Mouse (Mus musculus) Patski (cell line): ENCODE results near the gene Ldha. TPM values are rescaled to one million over a fixed set of nuclear protein-coding genes. Genes with fewer than 3 reads are reported as not detected.
A peak's percentile ranks its signal among the peaks of the same experiment; 100 is the strongest.
"Not testable (repeated sequence)": the region's sequence is repeated elsewhere in the genome, so short reads cannot be mapped to it uniquely, and the experiment has no call there.

Experiments
- ATAC-seq: fragments of 100-300 bp; one replicate; pipeline ENCODE4 v1.8.0; 2021
- CTCF ChIA-PET: fragments of 350-600 bp; sonication (Branson Sonifier 250); formaldehyde crosslinking; loops from one replicate; lab custom pipeline; 2022; ENCODE audit warnings: inconsistent platforms; lab: Charles Lee
- POLR2A ChIA-PET: fragments of 350-600 bp; sonication (Branson Sonifier 250); formaldehyde crosslinking; loops from one replicate; lab custom pipeline; 2022; ENCODE audit warnings: antibody characterized with exemption, inconsistent platforms; lab: Charles Lee
- DNase-seq: peaks from one replicate; pipeline ENCODE4 v3.0.0-alpha.2; 2011; ENCODE audit warnings: low read depth, low spot score
- H3K27me3 ChIP-seq: fragments of 371-371 bp; one replicate; pipeline ENCODE4 v1.5.1; 2021
- CTCF ChIP-seq: fragments of 100-300 bp; IDR thresholded peaks from one replicate; pipeline ENCODE4 v1.5.1; 2021
- in situ Hi-C: fragments of 300-500 bp; cut with MboI; formaldehyde crosslinking; loops from 3 replicates; pipeline ENCODE4 v1.11.1; 2018; ENCODE audit warnings: low pct_unique_long_range_greater_than_20kb, mixed read lengths
- polyA plus RNA-seq: library from polyadenylated mRNA; unstranded; gene quantifications from one replicate; pipeline ENCODE4 v1.2.3, GENCODE M21; 2021

The Ldha gene
- polyA plus RNA-seq, 1 experiment from 2014 or later: 752 TPM

DNA sequence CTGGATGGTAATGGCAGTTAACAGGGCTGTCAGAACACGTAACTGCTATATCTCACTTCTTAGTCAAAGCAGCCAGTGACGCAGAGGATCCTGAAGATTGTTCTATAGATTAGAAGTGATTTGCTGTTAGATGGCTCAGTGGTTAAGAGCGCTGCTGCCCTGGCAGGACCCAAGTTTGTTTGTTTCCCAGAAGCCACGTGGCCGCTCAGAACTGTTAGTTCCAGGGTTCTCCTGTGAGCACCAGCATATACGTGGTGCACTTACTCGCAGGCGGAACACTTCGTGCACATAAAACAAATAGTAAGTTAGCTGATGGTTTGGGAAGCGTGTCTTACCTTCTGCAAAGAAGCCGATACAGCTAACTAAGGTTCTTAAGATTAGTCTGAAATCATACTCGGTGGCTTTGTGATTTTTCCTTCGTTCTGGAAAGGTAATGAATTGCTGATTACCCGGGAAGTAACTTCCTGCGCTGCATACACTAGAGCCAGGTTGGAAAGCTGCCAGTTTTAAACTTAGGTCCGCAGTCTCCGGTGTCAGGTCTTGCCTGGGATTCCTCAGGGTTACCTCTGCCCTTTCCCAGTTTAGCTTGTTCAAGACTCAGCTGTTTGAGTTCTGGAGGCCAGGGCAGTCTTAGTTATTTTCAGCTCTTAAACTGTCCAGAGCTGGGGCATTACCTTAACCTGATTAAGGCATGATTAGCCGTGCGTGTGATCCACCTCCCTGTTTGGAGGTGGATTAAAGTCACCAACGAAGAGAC, 14.1 kb upstream of the Ldha start:
- no peak for TF ChIP-seq CTCF
- ChIA-PET POLR2A (interaction anchor here (1.5 kb wide), 1 partner anchor 8 kb away, joined by 3 read pairs; no protein-coding TSS in a partner anchor), CTCF (interaction anchor here (0.7 to 1.7 kb wide), 4 partner anchors 11 to 58 kb away, joined by 3 to 5 read pairs (median 3); partner anchors contain the start of genes Gtf2h1 and Hps5)
- in situ Hi-C loops: no loop called here
- ATAC-seq (peak; percentile 69), DNase-seq (no peak)
- no peaks in the 10 kb centered on the region for H3K27me3 ChIP-seq

DNA sequence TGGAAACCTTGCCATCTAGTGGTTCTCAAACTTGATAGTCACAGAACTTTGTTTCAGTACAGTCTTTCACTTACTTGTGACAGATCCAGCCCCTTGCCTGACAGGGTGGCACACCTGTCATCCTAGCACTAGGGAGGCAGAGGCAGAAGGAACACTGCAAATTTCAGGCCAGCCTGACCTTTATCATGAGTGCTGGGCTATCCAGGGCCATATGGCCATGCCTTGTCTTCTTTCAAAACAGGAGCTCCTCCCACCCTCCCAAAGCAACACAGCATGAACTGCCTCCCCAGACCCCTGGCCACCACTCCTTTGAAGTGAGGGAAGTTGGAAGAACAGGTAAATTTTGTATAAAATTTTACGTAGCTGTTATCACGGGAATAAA, 13.5 kb upstream of the Ldha start:
- ATAC-seq (no peak), DNase-seq (no peak)
- TF ChIP-seq CTCF: no peak
- CTCF ChIA-PET: interaction anchor here (0.7 to 1.7 kb wide), 4 partner anchors 11 to 59 kb away, joined by 3 to 5 read pairs (median 3); partner anchors contain the start of genes Gtf2h1 and Hps5
- POLR2A ChIA-PET: no interaction called here
- no peaks in the 10 kb centered on the region for H3K27me3 ChIP-seq
- in situ Hi-C loops: no loop called here

DNA sequence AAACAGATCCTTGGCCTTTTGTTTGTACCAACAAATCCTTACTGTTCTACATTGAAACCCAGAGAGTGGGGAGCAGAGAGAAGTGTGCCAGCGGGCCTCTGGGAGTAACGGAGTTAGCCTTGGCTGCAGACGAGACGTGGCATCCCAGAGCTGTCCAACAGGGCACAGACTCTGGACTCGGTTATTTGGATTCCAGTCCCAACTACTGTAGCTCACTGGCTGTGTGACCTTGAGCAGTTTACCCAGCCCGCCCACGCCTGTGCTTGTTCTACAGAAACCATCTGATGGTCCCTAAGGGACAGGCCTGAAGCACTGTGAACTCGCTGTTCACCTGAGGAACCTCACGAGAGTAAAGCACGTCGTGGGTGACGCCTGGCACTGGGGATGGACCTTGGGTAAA, 11.4 kb upstream of the Ldha start:
- DNase-seq (no peak), ATAC-seq (no peak)
- in situ Hi-C loops: no loop called here
- no peak for TF ChIP-seq CTCF
- CTCF ChIA-PET: interaction anchor here (1.0 kb wide), 1 partner anchor 14 kb away, joined by 3 read pairs; no protein-coding TSS in a partner anchor
- POLR2A ChIA-PET: interaction anchor here (1.0 kb wide), 1 partner anchor 7 kb away, joined by 3 read pairs; no protein-coding TSS in a partner anchor
- no peaks in the 10 kb centered on the region for H3K27me3 ChIP-seq

DNA sequence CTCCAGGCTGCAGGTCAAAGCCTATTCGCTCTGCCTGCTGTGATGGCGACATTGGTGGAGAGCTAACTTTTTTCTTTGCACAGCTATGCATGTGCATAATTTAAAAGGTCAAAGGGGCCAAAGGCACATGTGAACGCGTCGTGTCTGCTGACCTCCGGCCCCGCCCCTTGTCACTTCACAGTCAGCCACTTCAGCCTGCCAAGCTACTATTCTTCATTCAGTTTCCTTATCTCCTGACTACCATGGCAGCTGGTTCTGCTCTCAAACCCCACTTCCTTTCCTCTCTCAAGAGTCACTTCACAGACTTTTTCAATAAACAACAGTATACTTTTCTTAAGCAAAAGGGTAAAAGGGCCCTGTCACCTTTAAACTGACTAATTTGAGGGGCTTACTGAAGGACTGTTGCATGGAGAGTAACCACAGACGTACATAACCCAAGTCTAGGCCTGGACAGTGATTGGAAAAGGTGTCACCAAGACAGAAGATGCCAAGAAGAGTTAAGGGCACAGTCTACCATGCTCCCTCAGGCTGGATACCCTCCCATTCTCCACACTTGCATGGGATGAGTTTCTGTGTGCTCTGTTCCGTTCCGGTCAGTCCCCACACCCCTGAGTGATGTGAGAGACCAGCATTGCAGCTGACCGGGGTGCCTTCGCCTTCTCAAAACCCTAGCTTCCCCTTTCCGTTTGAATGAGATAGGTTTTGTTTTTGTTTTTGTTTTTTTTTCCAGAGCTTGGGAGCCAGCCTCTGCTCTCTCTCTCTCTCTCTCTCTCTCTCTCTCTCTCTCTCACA, 10.3 kb upstream of the Ldha start:
- H3K27me3 ChIP-seq: no peaks in the 10 kb centered on the region
- no peak for ATAC-seq
- TF ChIP-seq CTCF: no peak
- no peak for DNase-seq
- in situ Hi-C loops: no loop called here
- ChIA-PET CTCF (interaction anchor here (0.7 to 1.4 kb wide), 4 partner anchors 10 to 55 kb away, joined by 3 to 4 read pairs (median 3); no protein-coding TSS in a partner anchor), POLR2A (interaction anchor here (1.0 kb wide), 1 partner anchor 9 kb away, joined by 3 read pairs; no protein-coding TSS in a partner anchor)

DNA sequence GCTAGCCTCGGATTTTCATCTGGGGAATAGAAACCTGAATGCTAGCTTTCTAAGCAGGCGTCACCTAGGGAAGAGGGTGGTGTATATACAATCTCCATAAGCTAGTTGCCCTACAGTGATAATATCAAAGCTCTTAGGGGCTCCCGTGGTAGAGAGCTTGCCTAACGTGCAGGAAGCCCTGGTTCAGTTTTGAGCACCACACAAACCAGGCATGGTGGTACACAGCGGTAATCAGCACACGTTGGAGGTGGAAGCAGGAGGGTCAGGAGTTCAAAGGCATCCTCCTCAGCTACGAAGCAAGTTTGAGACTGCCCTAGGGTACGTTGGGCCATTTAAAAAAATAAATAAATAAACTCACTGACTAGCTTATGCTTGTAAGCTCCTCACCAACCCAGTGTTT, 9.6 kb upstream of the Ldha start:
- in situ Hi-C loops: no loop called here
- ChIA-PET CTCF (interaction anchor here (1.4 kb wide), 2 partner anchors 17 to 54 kb away, joined by 3 to 4 read pairs; no protein-coding TSS in a partner anchor), POLR2A (no interaction called here)
- H3K27me3 ChIP-seq: no peaks in the 10 kb centered on the region
- TF ChIP-seq CTCF: no peak
- ATAC-seq (no peak), DNase-seq (no peak)

DNA sequence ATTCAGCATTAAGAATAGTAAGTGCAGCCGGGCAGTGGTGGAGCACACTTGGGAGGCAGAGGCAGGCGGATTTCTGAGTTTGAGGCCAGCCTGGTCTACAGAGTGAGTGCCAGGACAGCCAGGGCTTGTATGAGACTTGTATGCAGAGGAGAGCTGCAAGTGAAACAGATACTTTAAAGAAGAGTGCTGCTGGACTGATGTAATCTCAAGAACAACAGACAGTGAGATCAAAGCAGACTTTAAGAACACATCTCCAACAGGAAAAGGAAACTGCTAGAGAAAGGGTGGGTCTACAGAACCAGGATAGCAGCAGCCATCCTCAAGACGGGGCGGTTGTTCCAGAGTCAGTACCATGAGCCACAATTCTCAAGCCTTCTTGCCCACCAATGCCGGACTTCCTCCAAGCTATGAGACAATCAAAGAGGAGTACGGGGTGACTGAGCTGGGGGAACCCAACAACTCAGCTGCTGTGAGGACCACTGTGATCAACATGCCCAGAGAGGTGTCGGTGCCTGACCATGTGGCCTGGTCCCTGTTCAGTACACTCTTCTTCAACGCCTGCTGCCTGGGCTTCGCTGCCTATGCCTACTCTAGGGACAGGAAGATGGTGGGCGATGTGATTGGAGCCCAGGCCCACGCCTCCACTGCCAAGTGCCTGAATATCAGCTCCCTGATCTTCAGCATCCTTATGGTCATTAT, 9.0 kb upstream of the Ldha start:
- in situ Hi-C loops, POLR2A ChIA-PET: not testable (repeated sequence)

DNA sequence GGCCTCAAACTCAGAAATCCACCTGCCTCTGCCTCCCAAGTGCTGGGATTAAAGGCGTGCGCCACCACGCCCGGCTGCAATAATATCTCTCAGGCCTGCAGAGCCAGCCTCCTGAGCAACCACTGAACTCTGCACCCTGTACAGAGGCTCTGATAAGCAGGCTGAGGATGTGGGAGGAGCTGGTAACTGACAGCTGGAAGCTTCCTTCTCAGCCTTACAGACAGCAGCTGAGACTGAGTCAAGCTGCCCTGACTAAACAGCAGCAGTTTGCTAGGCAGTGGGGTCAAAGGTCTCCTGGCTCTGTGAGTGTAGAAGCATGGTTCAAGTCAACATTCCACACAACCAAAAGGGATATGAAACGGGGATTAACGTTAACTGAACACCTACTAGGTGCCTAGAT, 8.0 kb upstream of the Ldha start:
- no peaks in the 10 kb centered on the region for H3K27me3 ChIP-seq
- TF ChIP-seq CTCF: no peak
- ChIA-PET CTCF (no interaction called here), POLR2A (no interaction called here)
- ATAC-seq (no peak), DNase-seq (no peak)
- in situ Hi-C loops: no loop called here

More for the DNA sequence above, 9.0 kb upstream of the Ldha start:
- ATAC-seq, H3K27me3 ChIP-seq, CTCF ChIA-PET, DNase-seq: not testable (repeated sequence)

DNA sequence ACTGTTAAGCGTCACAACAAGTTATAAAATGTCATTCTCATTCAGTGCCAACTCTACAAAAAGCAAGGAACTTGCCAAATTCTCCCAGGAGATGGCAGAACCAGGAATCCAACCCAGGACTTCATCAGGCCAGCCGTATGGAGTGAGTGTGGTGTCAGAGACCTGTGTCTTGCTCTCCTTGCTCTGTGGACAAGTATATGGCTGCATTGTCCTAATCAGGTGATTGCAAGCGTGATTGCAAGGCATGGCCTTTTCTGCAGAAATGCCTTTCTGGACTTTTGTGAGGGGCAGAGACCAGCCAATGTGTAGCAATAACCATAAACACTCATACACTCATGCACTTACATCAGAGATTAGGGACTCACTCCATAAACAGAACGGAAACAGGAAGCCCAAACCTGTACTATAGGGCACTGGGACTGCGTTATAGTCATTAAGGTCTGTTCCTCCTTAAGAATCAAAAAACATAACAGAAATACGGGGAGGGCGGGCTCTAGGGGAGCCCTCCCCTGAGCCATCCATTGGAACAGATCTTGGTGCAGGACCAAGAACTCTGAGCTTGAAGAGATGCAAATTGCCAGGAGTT, 7.5 kb upstream of the Ldha start:
- CTCF ChIA-PET: interaction anchor here (1.3 kb wide), 1 partner anchor 17 kb away, joined by 4 read pairs; no protein-coding TSS in a partner anchor
- no peaks in the 10 kb centered on the region for H3K27me3 ChIP-seq
- in situ Hi-C loops: no loop called here
- POLR2A ChIA-PET: no interaction called here
- no peak for DNase-seq
- no peak for TF ChIP-seq CTCF
- no peak for ATAC-seq

DNA sequence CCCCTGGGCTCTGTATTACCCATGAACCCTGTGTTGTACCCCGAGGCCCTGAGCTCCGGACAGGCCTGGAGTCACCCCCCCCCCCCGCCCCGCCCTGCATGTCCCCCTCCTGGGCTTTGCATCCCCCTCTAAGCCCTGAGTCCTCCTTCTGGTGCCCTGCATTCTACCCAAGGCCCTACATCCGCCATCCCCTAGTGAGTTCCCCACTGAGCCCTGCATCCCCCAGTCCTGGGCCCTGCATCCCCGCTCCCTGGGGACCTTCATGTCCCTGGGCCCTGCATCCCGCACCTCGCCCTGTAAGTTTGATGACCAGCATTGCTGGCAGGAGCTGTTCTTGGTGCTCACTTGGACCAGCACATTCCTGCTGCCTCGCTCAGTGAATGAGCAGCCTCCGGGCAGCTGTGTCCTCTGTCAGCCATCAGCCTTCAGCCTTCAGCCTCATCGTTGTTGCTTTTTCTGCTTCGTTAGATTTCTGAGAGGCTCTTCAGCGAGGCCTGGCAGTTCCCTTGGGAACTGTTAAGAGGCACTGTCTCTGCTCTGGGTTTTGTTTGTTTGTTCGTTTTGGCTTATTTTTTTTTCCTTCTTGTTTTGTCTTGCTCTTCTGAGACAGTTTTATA, 6.2 kb upstream of the Ldha start:
- no peak for DNase-seq
- in situ Hi-C loops: no loop called here
- H3K27me3 ChIP-seq: no peaks in the 10 kb centered on the region
- no peak for TF ChIP-seq CTCF
- POLR2A ChIA-PET: interaction anchor here (0.6 to 1.0 kb wide), 2 partner anchors 9 to 10 kb away, joined by 3 read pairs; no protein-coding TSS in a partner anchor
- ATAC-seq: peak; percentile 72
- CTCF ChIA-PET: interaction anchor here (1.1 to 1.3 kb wide), 2 partner anchors 12 to 18 kb away, joined by 4 read pairs; no protein-coding TSS in a partner anchor
